Mouse (Mus musculus) spleen, adult 2 months (tissue): ENCODE measurements around the gene Phxr2.

Experiments
- CTCF ChIP-seq: fragments of 200-500 bp; IDR thresholded peaks from 2 replicates; pipeline ENCODE4 v1.5.1; 2011; ENCODE audit warnings: mild to moderate bottlenecking, inconsistent platforms; ENCODE audit not compliant: insufficient read depth, insufficient read length, insufficient replicate concordance; ENCODE audit errors: extremely low read depth
- POLR2A ChIP-seq: fragments of 200-500 bp; IDR thresholded peaks from 2 replicates; pipeline ENCODE4 v1.6.1; 2011; ENCODE audit warnings: low read depth, low read length, inconsistent platforms

- TF ChIP-seq CTCF, result no peak
- no peak for TF ChIP-seq POLR2A
Measured at GRCm38 (mm10) chr10:99106311-99106702, 19.8 kb downstream of the Phxr2 start.
